Mouse (Mus musculus): Measurements from ENCODE around the gene Krt6b. TPM values are rescaled to one million over a fixed set of nuclear protein-coding genes. Genes with fewer than 3 reads are reported as not detected.

The Krt6b gene
- total and polyA plus RNA-seq, 2 experiments from 2014 or later: not detected

DNA sequence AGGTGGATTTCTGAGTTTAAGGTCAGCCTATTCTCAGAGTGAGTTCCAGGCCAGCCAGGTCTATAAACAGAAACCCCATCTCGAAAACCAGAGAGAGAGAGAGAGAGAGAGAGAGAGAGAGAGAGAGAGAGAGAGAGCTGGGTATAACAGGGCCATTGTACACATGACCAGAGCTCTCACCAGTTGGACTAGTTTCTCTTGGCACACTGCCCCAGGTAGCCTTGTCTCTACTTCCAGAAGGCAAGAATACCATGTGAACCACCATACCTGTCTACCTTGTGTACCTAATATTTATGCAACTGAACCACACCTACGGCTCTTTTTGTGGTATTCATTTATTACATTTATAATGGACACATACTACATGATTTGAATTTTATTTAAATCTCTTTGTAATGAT is 8.1 kb upstream of the Krt6b start:
- Histone ChIP-seq H3K27ac (no peak overlapping the region), H3K27me3 (ENCODE audit: insufficient read depth, low read length) (no peaks in the 10 kb centered on the region), H3K9me3 (ENCODE audit: low read length) (no peaks in the 10 kb centered on the region), H3K9ac (replicated peaks; ENCODE audit: low read length) (no peak overlapping the region), H3K4me2 (ENCODE audit: low read depth, low read length) (no peak overlapping the region), H3K36me3 (ENCODE audit: insufficient read depth, low read length) (no peaks in the 10 kb centered on the region), H3K4me3 (ENCODE audit: low read length) (no peak overlapping the region), H3K4me1 (ENCODE audit: insufficient read depth, low read length) (no peaks in the 10 kb centered on the region)
- no peak for DNase-seq (ENCODE audit: low spot score)
- WGBS: 72% methylated on average over 2 of the region's 2 CpGs
- TF ChIP-seq CTCF (IDR thresholded peaks at IDR 0.05; ENCODE audit: low read depth): no peak
- ATAC-seq: no peak

DNA sequence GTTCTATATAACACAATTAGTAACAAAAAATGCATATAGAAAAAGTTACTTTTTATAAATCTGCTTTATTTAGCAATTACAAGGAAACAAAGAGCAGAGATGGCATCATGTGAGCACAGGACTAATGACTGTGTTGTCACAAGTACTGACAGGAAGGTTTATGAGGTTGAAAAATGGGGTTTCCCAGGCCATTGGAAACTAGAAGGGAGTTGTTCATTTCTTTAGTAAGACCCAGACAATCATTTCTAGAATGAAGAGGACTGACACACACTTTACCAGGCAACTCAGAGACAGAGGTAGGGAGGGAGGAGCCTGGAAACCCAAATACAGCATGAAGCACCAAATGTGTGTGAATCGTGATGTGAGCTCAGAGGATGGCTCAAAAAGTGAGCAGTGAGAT is 4.1 kb downstream of the Krt6b start:
- no peak for DNase-seq (ENCODE audit: low spot score)
- 96% methylated on average over 1 of the region's 1 CpGs for WGBS

DNA sequence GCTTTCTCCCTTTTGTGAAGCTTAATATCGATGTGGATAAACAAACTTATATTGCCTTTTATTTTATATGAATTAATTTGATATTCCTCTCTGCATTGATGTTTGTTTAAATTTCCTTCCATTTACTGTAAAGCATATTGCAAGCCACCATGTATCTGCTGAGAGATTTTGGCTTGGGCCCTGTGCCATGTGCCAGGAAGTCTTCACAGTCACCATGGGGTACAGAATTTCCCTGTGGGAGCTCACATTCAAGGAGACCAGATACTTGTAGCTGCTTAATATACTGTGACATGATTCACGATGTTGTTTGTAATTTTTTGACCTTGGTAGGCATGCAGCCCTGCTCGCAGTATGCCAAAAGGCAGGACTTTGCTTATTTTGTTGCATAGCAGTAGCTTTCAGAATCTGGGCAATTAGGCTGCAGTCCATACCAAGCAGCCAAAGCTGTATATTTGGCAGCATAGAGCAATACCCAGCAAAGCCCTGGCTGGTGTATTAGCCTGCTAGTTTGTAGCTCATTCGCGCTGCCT is 27.3 kb downstream of the Krt6b start:
- TF ChIP-seq CTCF (IDR thresholded peaks at IDR 0.05; ENCODE audit: low read depth): no peak
- Histone ChIP-seq H3K4me2 (ENCODE audit: low read depth, low read length) (no peak overlapping the region), H3K4me1 (ENCODE audit: insufficient read depth, low read length) (no peaks in the 10 kb centered on the region), H3K9me3 (ENCODE audit: low read length) (no peaks in the 10 kb centered on the region), H3K27me3 (ENCODE audit: insufficient read depth, low read length) (no peaks in the 10 kb centered on the region), H3K4me3 (ENCODE audit: low read length) (no peak overlapping the region), H3K27ac (no peak overlapping the region), H3K9ac (replicated peaks; ENCODE audit: low read length) (no peak overlapping the region), H3K36me3 (ENCODE audit: insufficient read depth, low read length) (no peaks in the 10 kb centered on the region)
- peak; percentile 41 for DNase-seq (ENCODE audit: low spot score)
- no peak for ATAC-seq
- 49% methylated on average over 5 of the region's 5 CpGs for WGBS

More for the DNA sequence above, 4.1 kb downstream of the Krt6b start:
- no peak overlapping the region for H3K4me3 ChIP-seq (ENCODE audit: low read length)
- H3K36me3 ChIP-seq (ENCODE audit: insufficient read depth, low read length): no peaks in the 10 kb centered on the region
- no peaks in the 10 kb centered on the region for H3K9me3 ChIP-seq (ENCODE audit: low read length)
- no peak overlapping the region for H3K4me2 ChIP-seq (ENCODE audit: low read depth, low read length)
- H3K27me3 ChIP-seq (ENCODE audit: insufficient read depth, low read length): no peaks in the 10 kb centered on the region
- no peaks in the 10 kb centered on the region for H3K4me1 ChIP-seq (ENCODE audit: insufficient read depth, low read length)
- no peak overlapping the region for H3K27ac ChIP-seq
- no peak for ATAC-seq
- H3K9ac ChIP-seq (replicated peaks; ENCODE audit: low read length): no peak overlapping the region
- TF ChIP-seq CTCF (IDR thresholded peaks at IDR 0.05; ENCODE audit: low read depth): no peak

DNA sequence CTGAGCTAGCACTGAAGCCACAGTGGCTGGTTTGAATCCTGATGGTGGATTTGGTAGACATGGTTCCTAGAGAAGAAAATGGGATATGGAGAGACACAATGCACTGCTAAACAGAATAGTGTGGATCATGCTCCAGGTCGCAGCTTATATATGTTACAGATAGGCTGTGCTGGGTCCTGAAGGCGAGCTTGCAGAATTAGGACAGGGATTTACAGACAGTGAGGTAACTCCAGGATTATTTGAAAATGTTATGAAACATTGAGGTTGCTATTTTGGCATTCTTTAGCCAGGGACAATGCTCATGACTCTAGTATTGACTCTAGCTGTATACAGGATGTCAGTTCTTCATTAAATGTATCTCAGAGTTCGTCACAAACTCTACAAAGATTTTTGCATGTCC is 32.8 kb downstream of the Krt6b start, which contains the start of gene Gm5478:
Gene Gm5478 (minus strand): TSS at position 101 of the 400 bp plus-strand sequence.
- no peak for ATAC-seq
- no peaks in the 10 kb centered on the region for H3K9me3 ChIP-seq (ENCODE audit: low read length)
- H3K27me3 ChIP-seq (ENCODE audit: insufficient read depth, low read length): no peaks in the 10 kb centered on the region
- no peaks in the 10 kb centered on the region for H3K36me3 ChIP-seq (ENCODE audit: insufficient read depth, low read length)
- no peak within 1 kb of the TSS for H3K27ac ChIP-seq
- no peak for TF ChIP-seq CTCF (IDR thresholded peaks at IDR 0.05; ENCODE audit: low read depth)
- no peak within 1 kb of the TSS for H3K9ac ChIP-seq (replicated peaks; ENCODE audit: low read length)
- 70% methylated on average over 3 of the region's 3 CpGs for WGBS
- no peak within 1 kb of the TSS for H3K4me3 ChIP-seq (ENCODE audit: low read length)
- no peak within 1 kb of the TSS for H3K4me2 ChIP-seq (ENCODE audit: low read depth, low read length)
- H3K4me1 ChIP-seq (ENCODE audit: insufficient read depth, low read length): no peaks in the 10 kb centered on the region
- no peak for DNase-seq (ENCODE audit: low spot score)

DNA sequence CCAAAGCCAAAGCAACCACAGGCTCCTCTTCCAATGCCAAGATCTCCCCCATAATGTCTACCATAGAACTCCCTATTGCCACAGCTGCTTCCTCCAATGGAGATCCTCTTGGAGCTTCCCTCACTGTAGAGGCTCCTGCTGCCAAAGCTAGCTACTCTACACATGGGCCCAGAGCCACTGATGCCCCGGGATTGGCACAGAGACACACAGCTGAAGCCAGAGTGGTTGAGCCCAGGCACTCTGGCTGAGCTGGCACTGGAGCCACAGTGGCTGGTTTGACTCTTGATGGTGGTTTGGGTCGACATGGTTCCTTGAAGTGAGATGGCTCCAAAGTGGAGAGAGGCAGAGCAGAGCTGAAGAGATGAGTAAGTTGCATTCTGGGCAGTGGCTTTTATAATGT is 52.2 kb downstream of the Krt6b start, which contains the start of gene Gm5414:
Gene Gm5414 (minus strand): TSS at position 305 of the 400 bp plus-strand sequence.
- Histone ChIP-seq H3K4me3 (ENCODE audit: low read length) (no peak within 1 kb of the TSS), H3K9me3 (ENCODE audit: low read length) (no peaks in the 10 kb centered on the region), H3K36me3 (ENCODE audit: insufficient read depth, low read length) (no peaks in the 10 kb centered on the region), H3K27ac (no peak within 1 kb of the TSS), H3K27me3 (ENCODE audit: insufficient read depth, low read length) (no peaks in the 10 kb centered on the region), H3K9ac (replicated peaks; ENCODE audit: low read length) (no peak within 1 kb of the TSS), H3K4me1 (ENCODE audit: insufficient read depth, low read length) (no peaks in the 10 kb centered on the region), H3K4me2 (ENCODE audit: low read depth, low read length) (no peak within 1 kb of the TSS)
- ATAC-seq (no peak), DNase-seq (ENCODE audit: low spot score) (no peak)
- 70% methylated on average over 2 of the region's 2 CpGs for WGBS
- TF ChIP-seq CTCF (IDR thresholded peaks at IDR 0.05; ENCODE audit: low read depth): no peak

Small RNA genes lying within 50 kb of the gene (microRNA-seq; reads per million reads assigned to microRNA genes)
- gene Gm44323: 0 reads per million in 2 experiments
- 0 reads per million in 2 experiments for gene Gm44342
- gene Gm44383: 0 reads per million in 2 experiments
- 0 reads per million in 2 experiments for gene Gm44479

Other genes starting within 250 kb of the Krt6b start
- 0.75 and 1.5 TPM in 2 replicates for gene Krt87, start 241.5 kb downstream of the Krt6b start, total RNA-seq (2014; rRNA removed)
- gene Krt87, start 241.5 kb downstream of the Krt6b start, polyA plus RNA-seq (2015; fragmentation: Nextera tagmentation; extraction: Ambion mirVana): 0.69 and 0.96 TPM in 2 replicates
- not detected in 2 replicates for gene Krt88, start 232.5 kb downstream of the Krt6b start, total RNA-seq (2014; rRNA removed)
- gene Krt88, start 232.5 kb downstream of the Krt6b start, polyA plus RNA-seq (2015; fragmentation: Nextera tagmentation; extraction: Ambion mirVana): 0.16 TPM in 1 of 2 replicates, not detected in the other
- not detected in 2 replicates for gene Krt81, start 216.5 kb downstream of the Krt6b start, total RNA-seq (2014; rRNA removed)
- 0.09 TPM in 1 of 2 replicates, not detected in the other for gene Krt81, start 216.5 kb downstream of the Krt6b start, polyA plus RNA-seq (2015; fragmentation: Nextera tagmentation; extraction: Ambion mirVana)
- gene Krt86, start 206.8 kb downstream of the Krt6b start, total RNA-seq (2014; rRNA removed): 0.05 TPM in 1 of 2 replicates, not detected in the other
- 0.26 and 0.34 TPM in 2 replicates for gene Krt86, start 206.8 kb downstream of the Krt6b start, polyA plus RNA-seq (2015; fragmentation: Nextera tagmentation; extraction: Ambion mirVana)
- gene Krt83, start 188.8 kb downstream of the Krt6b start, total RNA-seq (2014; rRNA removed): not detected in 2 replicates
- not detected in 2 replicates for gene Krt83, start 188.8 kb downstream of the Krt6b start, polyA plus RNA-seq (2015; fragmentation: Nextera tagmentation; extraction: Ambion mirVana)
- not detected in 2 replicates for gene Gm49425, start 163.0 kb downstream of the Krt6b start, total RNA-seq (2014; rRNA removed)
- not detected in 2 replicates for gene Gm49425, start 163.0 kb downstream of the Krt6b start, polyA plus RNA-seq (2015; fragmentation: Nextera tagmentation; extraction: Ambion mirVana)
- not detected in 2 replicates for gene Krt84, start 147.5 kb downstream of the Krt6b start, total RNA-seq (2014; rRNA removed)
- gene Krt84, start 147.5 kb downstream of the Krt6b start, polyA plus RNA-seq (2015; fragmentation: Nextera tagmentation; extraction: Ambion mirVana): not detected in 2 replicates
- not detected in 2 replicates for gene Krt82, start 129.6 kb downstream of the Krt6b start, total RNA-seq (2014; rRNA removed)
- not detected in 2 replicates for gene Krt82, start 129.6 kb downstream of the Krt6b start, polyA plus RNA-seq (2015; fragmentation: Nextera tagmentation; extraction: Ambion mirVana)
- 0.11 TPM in 1 of 2 replicates, not detected in the other for gene Krt90, start 117.3 kb downstream of the Krt6b start, total RNA-seq (2014; rRNA removed)
- gene Krt90, start 117.3 kb downstream of the Krt6b start, polyA plus RNA-seq (2015; fragmentation: Nextera tagmentation; extraction: Ambion mirVana): 0.11 and 0.26 TPM in 2 replicates
- gene Krt75, start 106.4 kb downstream of the Krt6b start, total RNA-seq (2014; rRNA removed): 0.10 and 0.47 TPM in 2 replicates
- gene Krt75, start 106.4 kb downstream of the Krt6b start, polyA plus RNA-seq (2015; fragmentation: Nextera tagmentation; extraction: Ambion mirVana): 0.09 and 0.15 TPM in 2 replicates
- gene Gm5414, start 52.1 kb downstream of the Krt6b start, total RNA-seq (2014; rRNA removed): not detected in 2 replicates
- not detected in 2 replicates for gene Gm5414, start 52.1 kb downstream of the Krt6b start, polyA plus RNA-seq (2015; fragmentation: Nextera tagmentation; extraction: Ambion mirVana)
- not detected in 2 replicates for gene Gm5478, start 32.9 kb downstream of the Krt6b start, total RNA-seq (2014; rRNA removed)
- gene Gm5478, start 32.9 kb downstream of the Krt6b start, polyA plus RNA-seq (2015; fragmentation: Nextera tagmentation; extraction: Ambion mirVana): not detected in 2 replicates
- not detected in 2 replicates for gene Krt6a, start 14.0 kb upstream of the Krt6b start, total RNA-seq (2014; rRNA removed)
- gene Krt6a, start 14.0 kb upstream of the Krt6b start, polyA plus RNA-seq (2015; fragmentation: Nextera tagmentation; extraction: Ambion mirVana): 0.13 TPM in 1 of 2 replicates, not detected in the other
- not detected in 2 replicates for gene Krt5, start 32.6 kb upstream of the Krt6b start, total RNA-seq (2014; rRNA removed)
- gene Krt5, start 32.6 kb upstream of the Krt6b start, polyA plus RNA-seq (2015; fragmentation: Nextera tagmentation; extraction: Ambion mirVana): 0.15 TPM in 1 of 2 replicates, not detected in the other
- gene Krt71, start 62.8 kb upstream of the Krt6b start, total RNA-seq (2014; rRNA removed): 2.1 and 2.2 TPM in 2 replicates
- 1.2 and 1.9 TPM in 2 replicates for gene Krt71, start 62.8 kb upstream of the Krt6b start, polyA plus RNA-seq (2015; fragmentation: Nextera tagmentation; extraction: Ambion mirVana)
- 1.9 TPM in 1 of 2 replicates, not detected in the other for gene Krt72, start 106.2 kb upstream of the Krt6b start, total RNA-seq (2014; rRNA removed)
- gene Krt72, start 106.2 kb upstream of the Krt6b start, polyA plus RNA-seq (2015; fragmentation: Nextera tagmentation; extraction: Ambion mirVana): 0.44 TPM in 1 of 2 replicates, not detected in the other
- gene Krt73, start 122.1 kb upstream of the Krt6b start, total RNA-seq (2014; rRNA removed): 1.5 and 1.7 TPM in 2 replicates
- 2.4 and 2.5 TPM in 2 replicates for gene Krt73, start 122.1 kb upstream of the Krt6b start, polyA plus RNA-seq (2015; fragmentation: Nextera tagmentation; extraction: Ambion mirVana)
- gene Krt2, start 137.9 kb upstream of the Krt6b start, total RNA-seq (2014; rRNA removed): 0.37 TPM in 1 of 2 replicates, not detected in the other
- gene Krt2, start 137.9 kb upstream of the Krt6b start, polyA plus RNA-seq (2015; fragmentation: Nextera tagmentation; extraction: Ambion mirVana): 0.21 and 0.37 TPM in 2 replicates
- 7.5 and 13.7 TPM in 2 replicates for gene Krt1, start 170.5 kb upstream of the Krt6b start, total RNA-seq (2014; rRNA removed)
- gene Krt1, start 170.5 kb upstream of the Krt6b start, polyA plus RNA-seq (2015; fragmentation: Nextera tagmentation; extraction: Ambion mirVana): 18.2 and 19.4 TPM in 2 replicates
- 0.22 and 0.68 TPM in 2 replicates for gene Krt77, start 189.4 kb upstream of the Krt6b start, total RNA-seq (2014; rRNA removed)
- gene Krt77, start 189.4 kb upstream of the Krt6b start, polyA plus RNA-seq (2015; fragmentation: Nextera tagmentation; extraction: Ambion mirVana): 0.49 and 1.2 TPM in 2 replicates
- 0.05 TPM in 1 of 2 replicates, not detected in the other for gene Krt76, start 212.6 kb upstream of the Krt6b start, total RNA-seq (2014; rRNA removed)
- gene Krt76, start 212.6 kb upstream of the Krt6b start, polyA plus RNA-seq (2015; fragmentation: Nextera tagmentation; extraction: Ambion mirVana): 0.08 TPM in 1 of 2 replicates, not detected in the other
- gene Krt4, start 244.4 kb upstream of the Krt6b start, total RNA-seq (2014; rRNA removed): not detected in 2 replicates
- not detected in 2 replicates for gene Krt4, start 244.4 kb upstream of the Krt6b start, polyA plus RNA-seq (2015; fragmentation: Nextera tagmentation; extraction: Ambion mirVana)

Data from hindbrain, postnatal 0 days (tissue).